Mouse (Mus musculus) natural killer cell, adult 2 months (primary cell): ENCODE results near the gene Nr6a1.

Experiments used
- DNase-seq, 2 experiments: peaks; one replicate each; pipeline ENCODE4 v3.0.0; 2022; ENCODE audit warnings: low spot score in 2 of 2

The Nr6a1 gene

DNA sequence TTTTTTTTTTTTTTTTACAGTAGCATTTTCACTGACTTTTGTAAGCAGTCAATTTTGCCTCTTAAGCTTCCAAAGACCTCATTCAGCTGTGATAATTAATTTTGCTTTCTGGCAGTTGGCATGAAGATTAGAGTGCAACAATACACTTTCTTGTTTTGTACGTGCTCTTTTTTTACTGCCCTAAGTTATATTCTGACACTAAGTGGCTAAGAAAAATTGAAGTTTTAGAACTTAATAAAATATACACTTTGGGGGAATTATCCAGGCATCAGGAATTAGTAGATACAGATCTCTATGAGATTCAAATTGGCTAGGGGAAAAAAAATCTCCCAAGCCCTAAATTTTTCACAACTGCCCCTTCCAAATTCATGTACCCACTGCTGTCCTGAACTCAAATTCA lies 144.8 kb downstream of the Nr6a1 start:
- DNase-seq: no peak

DNA sequence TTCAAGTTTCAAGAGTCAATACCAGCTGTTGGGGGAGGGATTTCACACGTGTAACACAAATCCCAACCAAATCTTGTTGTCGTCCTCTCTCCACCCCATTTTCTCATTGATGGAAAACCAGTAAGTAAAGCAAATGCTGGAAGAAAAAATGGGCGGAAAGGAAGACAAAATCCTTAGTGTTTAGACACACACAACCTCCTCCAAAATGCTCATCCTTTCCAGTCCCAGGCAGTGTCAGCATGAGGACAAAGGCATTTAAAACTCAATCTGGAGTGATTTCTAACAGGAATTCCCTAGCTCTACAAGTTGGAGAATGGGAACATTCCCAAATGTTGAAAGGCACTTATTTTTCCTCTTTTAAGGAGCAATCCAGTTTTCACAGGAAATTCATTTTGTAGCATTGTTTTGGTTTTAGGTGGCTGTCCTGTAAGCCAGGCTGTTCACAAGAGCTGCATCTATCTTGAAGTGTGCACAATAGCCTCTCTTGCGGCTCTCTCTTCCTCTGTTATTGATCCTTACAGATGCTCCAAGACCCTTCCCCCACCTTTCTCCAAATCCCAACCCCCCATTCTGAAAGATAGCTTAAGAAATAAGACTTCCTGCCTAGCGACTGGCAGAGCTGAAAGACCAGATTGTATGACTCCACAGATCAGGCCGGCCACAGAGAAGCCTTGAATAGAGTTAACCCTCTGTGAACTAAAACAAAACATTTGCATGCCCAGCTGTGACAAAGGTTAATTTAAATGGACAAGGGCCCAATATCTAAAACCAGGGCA lies 145.4 kb downstream of the Nr6a1 start:
- DNase-seq: no peak

DNA sequence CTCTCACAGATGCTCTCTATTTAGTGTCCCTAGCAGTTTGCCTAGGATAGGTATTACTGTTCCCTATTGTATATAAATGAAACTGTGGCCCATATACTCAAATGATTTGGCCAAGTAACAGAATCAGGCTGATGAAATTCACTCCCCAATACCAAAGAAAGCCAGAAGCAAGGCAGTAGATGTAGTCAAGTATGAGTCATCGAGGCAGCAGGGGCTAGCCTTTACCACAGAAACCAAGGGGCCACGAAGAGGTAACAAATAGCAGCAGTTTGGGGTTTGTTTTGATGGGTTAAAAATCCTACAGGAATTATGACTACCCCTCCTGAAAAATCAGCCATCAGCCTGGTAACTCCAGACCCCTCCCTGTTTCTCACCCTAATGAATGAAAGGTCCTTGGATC lies 147.5 kb downstream of the Nr6a1 start:
- DNase-seq: no peak

GRCm38 (mm10) chr2:38777326-38777725 lies 150.2 kb downstream of the Nr6a1 start:
- DNase-seq: no peak

DNA sequence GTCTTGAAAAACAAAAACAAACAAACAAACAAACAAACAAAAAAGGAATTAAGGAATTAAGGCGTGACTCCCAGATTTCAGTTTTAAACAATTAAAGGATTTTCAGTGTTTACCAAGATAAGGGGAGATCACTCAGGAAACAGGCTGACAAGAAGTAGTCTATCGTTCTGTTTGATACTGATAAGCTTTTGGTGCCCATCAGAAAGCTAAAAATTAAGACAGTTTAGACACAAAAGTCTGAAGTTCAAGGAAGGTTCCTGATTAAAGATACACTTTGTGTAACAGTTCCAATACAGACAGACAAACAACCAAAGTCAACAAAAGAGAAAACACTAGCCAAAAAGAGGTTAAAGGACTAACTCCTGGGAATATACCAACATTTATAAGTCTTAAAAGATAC lies 152.6 kb downstream of the Nr6a1 start:
- no peak for DNase-seq

DNA sequence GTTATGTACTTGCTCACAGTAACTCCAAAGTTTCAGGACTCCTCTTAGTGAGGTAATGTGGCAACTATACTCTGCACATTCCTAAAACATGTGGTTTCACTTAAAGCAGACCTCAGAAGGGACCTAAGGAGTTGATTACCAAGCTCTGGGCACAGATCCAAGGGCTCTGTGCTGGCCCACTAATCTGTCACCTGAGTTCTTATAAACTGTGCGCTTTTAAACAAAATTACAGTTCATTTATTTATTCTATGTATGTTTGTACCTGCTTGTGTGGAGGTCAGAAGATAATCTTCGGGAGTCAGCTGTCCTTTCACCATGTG lies 156.1 kb downstream of the Nr6a1 start:
- DNase-seq: no peak

DNA sequence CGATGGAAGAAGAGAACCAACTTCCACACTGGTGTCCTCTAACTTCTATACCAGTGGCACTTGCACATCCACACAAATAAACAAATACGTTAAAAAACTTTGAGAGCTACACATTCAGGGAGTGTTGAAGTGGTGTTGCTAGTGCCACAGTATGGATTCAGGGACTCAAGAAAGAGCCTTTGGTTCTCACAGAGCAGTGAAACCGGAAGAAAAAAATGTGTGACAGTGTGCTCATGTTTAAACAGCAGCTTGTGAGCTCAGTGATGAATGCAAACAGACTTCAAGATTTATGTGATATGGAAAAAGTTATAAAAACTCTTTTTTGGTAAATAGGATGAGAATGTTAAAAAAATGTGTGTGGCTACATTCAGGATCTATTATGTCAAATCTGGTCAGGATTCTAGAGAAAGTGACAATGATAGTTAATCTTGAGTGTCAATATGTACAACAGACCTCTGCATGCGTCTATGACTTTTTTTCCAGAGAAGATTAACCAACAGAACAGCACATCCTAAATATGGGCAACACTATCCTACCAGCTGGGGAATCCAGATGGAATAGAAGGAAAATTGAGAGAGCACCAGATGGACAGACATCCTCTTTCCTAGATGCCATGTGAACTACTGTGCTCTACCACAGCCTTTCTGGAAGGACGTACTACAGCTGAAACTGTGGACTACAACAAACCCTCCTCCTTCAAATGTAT lies 156.6 kb downstream of the Nr6a1 start:
- DNase-seq: no peak

GRCm38 (mm10) chr2:38767177-38767931 lies 160.1 kb downstream of the Nr6a1 start:
- DNase-seq: no peak

- no peak for DNase-seq
Measured at GRCm38 (mm10) chr2:38739847-38740246, 187.6 kb downstream of the Nr6a1 start.

GRCm38 (mm10) chr2:38739410-38739809 lies 188.1 kb downstream of the Nr6a1 start:
- peak; percentile 7 to 39 for DNase-seq

GRCm38 (mm10) chr2:38738601-38739301 lies 188.7 kb downstream of the Nr6a1 start:
- DNase-seq: no peak

DNA sequence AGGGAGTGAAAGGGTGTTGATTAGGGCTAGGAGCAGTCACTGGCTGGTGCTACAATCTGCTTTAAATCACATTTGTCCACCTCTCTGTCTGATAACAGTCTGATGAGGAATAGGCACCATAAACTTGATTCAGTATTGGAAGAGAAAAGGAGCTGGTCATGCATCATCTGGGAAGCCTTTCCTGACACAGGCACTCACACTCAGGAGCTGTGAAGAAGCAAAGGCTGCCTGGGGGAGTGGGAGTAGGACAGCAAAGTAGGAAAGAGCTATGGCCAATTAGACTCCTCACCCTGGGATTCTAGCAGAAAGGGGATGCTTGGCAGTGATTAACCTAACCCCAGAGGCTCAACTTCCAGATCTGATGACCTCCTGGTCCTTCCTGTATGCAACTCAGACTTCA lies 191.7 kb downstream of the Nr6a1 start:
- DNase-seq: no peak

GRCm38 (mm10) chr2:38734721-38735120 lies 192.8 kb downstream of the Nr6a1 start:
- DNase-seq: no peak

GRCm38 (mm10) chr2:38730331-38730827 lies 197.1 kb downstream of the Nr6a1 start:
- no peak for DNase-seq

GRCm38 (mm10) chr2:38725427-38725826 lies 202.1 kb downstream of the Nr6a1 start:
- no peak for DNase-seq

GRCm38 (mm10) chr2:38723378-38723777 lies 204.1 kb downstream of the Nr6a1 start:
- no peak for DNase-seq

DNA sequence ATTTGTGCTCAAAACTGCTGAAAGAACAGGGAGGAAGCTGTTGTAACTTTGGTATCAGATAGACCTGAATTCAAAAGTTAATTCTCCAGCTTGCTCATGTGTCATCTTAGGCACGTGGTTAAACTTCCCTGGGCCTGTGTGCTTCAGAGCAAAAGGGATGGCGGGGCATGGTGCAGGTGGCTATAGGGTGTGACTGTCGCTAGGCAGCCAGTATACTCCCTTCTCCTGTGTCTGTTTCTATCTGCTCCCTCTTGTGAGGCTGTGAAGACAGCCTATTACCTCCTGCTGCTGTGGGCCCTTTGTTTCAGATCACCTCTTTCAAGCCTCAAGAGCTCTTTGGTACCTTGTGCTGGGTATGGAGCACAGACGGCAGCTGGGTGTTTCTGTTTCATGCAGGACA lies 205.4 kb downstream of the Nr6a1 start:
- no peak for DNase-seq

DNA sequence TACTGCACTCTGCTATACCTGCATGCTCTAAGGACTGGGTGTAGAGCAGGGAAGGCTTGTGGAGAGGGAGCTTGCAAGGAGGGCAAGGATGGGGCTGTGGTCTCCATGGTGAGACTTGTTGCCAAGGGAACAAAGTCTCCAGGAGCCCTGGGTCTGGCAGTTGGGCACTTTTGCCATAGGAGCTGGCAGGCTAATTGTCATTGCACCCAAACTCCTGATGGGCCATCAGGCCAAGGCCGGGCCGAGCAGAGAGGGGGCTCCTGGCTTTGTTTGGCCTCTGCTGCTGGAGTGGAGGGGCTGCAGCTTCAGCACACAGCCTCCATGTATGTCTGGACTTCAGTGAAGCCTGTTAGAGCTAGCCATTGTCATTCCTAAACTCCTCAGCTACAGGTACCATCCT lies 206.8 kb downstream of the Nr6a1 start:
- DNase-seq: no peak

GRCm38 (mm10) chr2:38719354-38719753 lies 208.1 kb downstream of the Nr6a1 start:
- DNase-seq: no peak

DNA sequence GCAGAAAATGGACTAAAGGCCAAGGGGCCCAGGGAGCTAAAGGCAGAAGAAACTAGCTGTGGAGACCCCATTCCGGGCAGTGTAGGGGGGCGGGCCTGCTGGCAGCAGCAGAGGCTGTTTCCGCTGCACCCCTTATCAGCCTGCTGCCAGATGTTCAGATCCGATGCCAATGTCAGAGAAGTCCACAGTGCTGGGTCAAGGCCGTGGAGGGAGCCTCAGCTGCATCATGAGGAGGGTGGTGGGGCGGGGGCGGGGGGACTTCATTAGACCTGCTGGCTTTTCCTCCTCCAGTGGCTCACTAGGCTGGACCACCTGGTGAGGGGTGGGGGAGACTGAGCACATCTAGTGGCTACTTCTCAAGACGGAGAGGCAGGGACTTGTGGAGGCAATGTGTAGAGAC lies 208.8 kb downstream of the Nr6a1 start:
- DNase-seq: no peak

DNA sequence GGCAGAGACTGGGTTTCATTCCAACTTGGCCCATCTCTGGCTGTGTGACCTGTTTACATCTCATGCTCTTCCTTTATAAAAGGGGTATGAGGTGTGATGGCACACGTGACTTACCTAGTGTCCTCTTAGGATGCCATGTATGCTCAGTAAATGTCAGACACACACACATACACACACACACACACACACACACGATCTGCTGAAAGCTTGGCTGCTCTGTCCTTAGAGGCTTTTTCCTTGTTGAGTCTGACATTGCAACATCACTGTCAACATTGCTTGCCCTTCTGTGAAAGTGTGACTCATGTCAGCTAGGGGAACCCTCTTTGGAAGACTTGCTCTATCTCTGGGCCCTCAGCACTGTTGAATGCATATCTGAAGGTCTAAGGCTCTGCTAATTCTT lies 210.1 kb downstream of the Nr6a1 start:
- DNase-seq: no peak

GRCm38 (mm10) chr2:38714324-38714723 lies 213.2 kb downstream of the Nr6a1 start, which contains the start of gene Nr5a1:
Gene Nr5a1, minus strand, starts transcription at chr2:38714542.
- DNase-seq: no peak
